Mouse (Mus musculus) embryonic facial prominence, embryonic 14.5 days (tissue): ENCODE data around the gene Lrmda. TPM values are rescaled to one million over a fixed set of nuclear protein-coding genes. Genes with fewer than 3 reads are reported as not detected.

Experiments used
- ATAC-seq: fragments of 200-750 bp; cut with Nextera tagmentation; 2 replicates; pipeline ENCODE4 v1.8.0; 2017; ENCODE audit warnings: low read depth, moderate number of reproducible peaks, moderate TSS enrichment
- DNase-seq: peaks from one replicate; pipeline ENCODE4 v3.0.0-alpha.2; 2015; ENCODE audit warnings: low spot score
- H3K27ac ChIP-seq: fragments of 300-500 bp; sonication (generic); replicated peaks from 2 replicates; pipeline ENCODE4 v1.5.1; 2014; ENCODE audit warnings: low read depth, mild to moderate bottlenecking, low read length, moderate library complexity
- H3K27me3 ChIP-seq: fragments of 300-500 bp; sonication (generic); replicated peaks from 2 replicates; pipeline ENCODE4 v1.6.1; 2014; ENCODE audit warnings: low read length; ENCODE audit not compliant: control insufficient read depth, insufficient read depth
- H3K36me3 ChIP-seq: fragments of 300-500 bp; sonication (generic); 2 replicates; pipeline ENCODE4 v1.6.1; 2014; ENCODE audit warnings: low read length, mixed read lengths; ENCODE audit not compliant: control insufficient read depth, insufficient read depth
- H3K4me1 ChIP-seq: fragments of 300-500 bp; sonication (generic); 2 replicates; pipeline ENCODE4 v1.6.1; 2014; ENCODE audit warnings: antibody characterized with exemption, low read length; ENCODE audit not compliant: control insufficient read depth, insufficient read depth
- H3K4me2 ChIP-seq: fragments of 300-500 bp; sonication (generic); 2 replicates; pipeline ENCODE4 v1.6.1; 2014; ENCODE audit warnings: low read depth, mild to moderate bottlenecking, low read length, moderate library complexity, mixed read lengths
- H3K4me3 ChIP-seq: fragments of 300-500 bp; sonication (generic); 2 replicates; pipeline ENCODE4 v1.5.1; 2014; ENCODE audit warnings: low read depth, mild to moderate bottlenecking, low read length
- H3K9ac ChIP-seq: fragments of 300-500 bp; sonication (generic); 2 replicates; pipeline ENCODE4 v1.6.1; 2014; ENCODE audit warnings: low read depth, mild to moderate bottlenecking, low read length, moderate library complexity, mixed read lengths
- H3K9me3 ChIP-seq: fragments of 300-500 bp; sonication (generic); 2 replicates; pipeline ENCODE4 v1.6.1; 2016; ENCODE audit warnings: low read length; ENCODE audit not compliant: control insufficient read depth
- WGBS: fragments of 180-500 bp; shearing (Covaris S2); extraction: QIAGEN DNeasy Blood & Tissue Kit; methylation state at CpG from one replicate; pipeline ENCODE4 v1.1.7; 2014; 5-methylcytosine and 5-hydroxymethylcytosine counted together
- polyA plus RNA-seq: library from polyadenylated mRNA; unstranded; fragments of >200 nt; fragmentation: Nextera tagmentation; extraction: Ambion mirVana; gene quantifications from 2 replicates; pipeline ENCODE4 v1.2.1, GENCODE M21; 2014

Lrmda gene
- polyA plus RNA-seq, 1 experiment from 2014 or later: 0.24 TPM

DNA sequence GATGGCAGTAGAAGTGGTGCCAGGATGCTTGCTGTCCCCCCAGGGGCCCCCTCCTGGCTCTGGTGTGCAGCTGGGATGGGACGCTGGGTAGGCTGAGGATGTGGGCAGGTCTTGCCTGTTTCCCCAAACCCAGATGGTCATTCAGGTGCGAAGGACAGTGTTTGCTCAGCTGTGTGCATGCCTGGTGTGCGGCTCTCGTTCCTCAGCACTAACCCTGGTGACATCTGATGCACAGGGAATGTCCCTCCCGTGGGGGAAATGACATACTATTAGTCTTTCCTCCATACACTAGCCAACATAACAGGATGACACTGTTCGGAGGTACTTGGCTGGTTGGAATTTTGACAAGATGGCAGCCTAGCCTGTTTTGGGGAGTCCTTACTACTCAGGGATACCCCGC, 69.8 kb downstream of the Lrmda start:
- Histone ChIP-seq H3K4me2 (no peak overlapping the region), H3K27ac (no peak overlapping the region), H3K9me3 (0 out of 2 replicates have a peak, but pooled peaks cover 9% of the 10 kb centered on the region), H3K9ac (no peak overlapping the region), H3K4me1 (peaks cover 28% of the 10 kb centered on the region), H3K27me3 (no peaks in the 10 kb centered on the region), H3K36me3 (no peaks in the 10 kb centered on the region), H3K4me3 (no peak overlapping the region)
- ATAC-seq (no peak), DNase-seq (no peak)
- 74% methylated on average over 7 of the region's 7 CpGs for WGBS

DNA sequence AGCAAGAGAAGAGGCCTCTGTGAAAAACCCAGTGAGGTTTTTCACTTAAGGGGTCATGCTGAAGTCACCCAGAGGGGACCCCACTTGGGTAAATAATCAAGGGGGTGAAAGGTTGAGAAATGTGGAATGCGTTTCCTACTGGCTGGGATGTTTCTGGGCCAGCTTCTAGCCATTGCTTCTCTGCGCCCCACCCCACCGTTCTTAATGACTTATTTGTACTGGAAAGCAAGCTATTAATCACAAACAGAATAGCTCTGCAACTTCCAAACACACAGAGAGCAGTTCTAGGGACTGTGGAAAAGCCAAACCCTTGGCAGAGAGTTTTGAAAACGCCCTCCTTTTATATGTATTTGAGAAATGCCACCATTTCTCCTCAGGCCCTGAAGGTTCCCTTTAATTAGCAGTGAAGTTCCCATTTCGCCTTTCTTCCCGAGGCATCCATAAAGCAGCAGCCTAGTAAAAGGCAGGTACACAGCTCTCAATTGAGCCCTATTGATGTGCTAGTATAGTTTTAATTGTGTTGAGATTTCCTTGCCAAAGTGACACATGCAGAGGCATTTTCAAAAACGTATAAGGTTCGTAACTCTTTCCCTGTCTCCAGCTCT, 70.5 kb downstream of the Lrmda start:
- H3K36me3 ChIP-seq: no peaks in the 10 kb centered on the region
- 42% methylated on average over 8 of the region's 8 CpGs for WGBS
- DNase-seq: peak; percentile 13
- 0 out of 2 replicates have a peak, but pooled peaks cover 9% of the 10 kb centered on the region for H3K9me3 ChIP-seq
- H3K4me1 ChIP-seq: peaks cover 28% of the 10 kb centered on the region
- no peak overlapping the region for H3K4me3 ChIP-seq
- H3K4me2 ChIP-seq: no peak overlapping the region
- no peak overlapping the region for H3K9ac ChIP-seq
- ATAC-seq: no peak
- H3K27ac ChIP-seq: peak overlapping the region; percentile 16; the same call in 1 of the 2 replicates
- H3K27me3 ChIP-seq: no peaks in the 10 kb centered on the region

DNA sequence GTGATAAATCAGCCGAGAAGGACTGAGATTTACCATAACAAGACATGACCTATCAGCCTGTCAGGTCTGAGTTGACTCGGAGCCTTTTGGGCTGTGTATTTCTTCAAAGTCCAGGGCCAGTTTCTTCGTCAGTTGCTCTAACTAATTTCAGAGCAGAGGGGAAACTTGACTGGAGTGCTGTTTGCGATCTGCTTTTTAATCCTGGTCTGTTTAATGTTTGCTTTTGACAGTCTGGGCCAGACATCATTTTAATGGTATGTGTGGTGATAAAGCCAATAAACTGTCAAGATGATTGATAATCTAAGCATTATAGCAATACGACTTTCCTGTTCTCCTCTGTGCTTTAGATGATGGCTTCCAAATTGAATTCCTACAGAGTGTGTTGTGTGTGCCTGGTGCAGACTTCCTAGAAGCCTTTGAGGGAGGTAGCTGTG, 71.3 kb downstream of the Lrmda start:
- H3K27ac ChIP-seq: no peak overlapping the region; the same call in 1 of the 2 replicates
- no peaks in the 10 kb centered on the region for H3K36me3 ChIP-seq
- H3K9me3 ChIP-seq: 0 out of 2 replicates have a peak, but pooled peaks cover 9% of the 10 kb centered on the region
- DNase-seq (peak; percentile 48), ATAC-seq (peak; percentile 69; the same call in 1 of the 2 replicates)
- H3K9ac ChIP-seq: no peak overlapping the region
- 38% methylated on average over 5 of the region's 5 CpGs for whole genome bisulfite sequencing
- H3K4me2 ChIP-seq: no peak overlapping the region
- no peaks in the 10 kb centered on the region for H3K27me3 ChIP-seq
- peaks cover 28% of the 10 kb centered on the region for H3K4me1 ChIP-seq
- H3K4me3 ChIP-seq: no peak overlapping the region

DNA sequence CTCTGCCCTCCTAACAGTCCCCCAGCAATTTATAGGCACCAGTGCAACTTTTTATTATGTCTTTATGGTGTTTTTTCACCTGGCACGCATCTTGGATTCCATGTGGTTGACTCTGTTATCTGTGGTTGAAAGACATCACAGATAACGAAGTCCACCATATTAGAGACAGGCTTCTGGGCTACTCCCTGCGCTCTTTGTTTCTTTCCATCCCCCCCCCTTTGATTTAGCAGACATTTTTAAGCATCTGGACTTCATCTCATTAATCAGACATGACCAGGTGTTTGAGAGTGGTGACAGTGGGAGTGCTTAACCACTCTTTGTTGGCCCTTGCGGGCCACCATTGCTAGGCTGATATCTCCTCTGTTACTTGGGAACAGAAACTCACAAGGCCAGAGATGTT, 71.8 kb downstream of the Lrmda start:
- no peaks in the 10 kb centered on the region for H3K36me3 ChIP-seq
- no peak overlapping the region for H3K4me2 ChIP-seq
- H3K4me3 ChIP-seq: no peak overlapping the region
- no peaks in the 10 kb centered on the region for H3K27me3 ChIP-seq
- no peak overlapping the region for H3K9ac ChIP-seq
- H3K9me3 ChIP-seq: 0 out of 2 replicates have a peak, but pooled peaks cover 9% of the 10 kb centered on the region
- peaks cover 28% of the 10 kb centered on the region for H3K4me1 ChIP-seq
- ATAC-seq (no peak), DNase-seq (peak; percentile 17)
- no peak overlapping the region for H3K27ac ChIP-seq
- 66% methylated on average over 4 of the region's 4 CpGs for WGBS

DNA sequence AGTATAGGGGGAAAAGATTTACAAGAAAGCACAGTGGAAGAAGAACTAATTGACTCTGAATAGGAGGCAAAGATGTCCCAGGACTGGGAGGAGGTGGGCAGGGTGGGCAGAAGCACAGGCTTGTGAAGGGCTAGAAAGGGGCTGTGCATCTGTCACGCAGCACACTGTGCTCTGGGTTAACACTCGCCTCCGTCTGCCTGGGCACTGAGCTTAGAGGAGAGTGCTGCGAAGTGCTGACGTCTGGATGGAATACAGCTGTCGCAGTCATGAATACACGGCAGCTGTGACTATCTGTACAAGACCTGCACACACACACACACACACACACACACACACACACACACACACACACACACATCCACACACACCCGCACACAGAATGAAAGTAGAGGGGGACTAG, 73.6 kb downstream of the Lrmda start:
- Histone ChIP-seq H3K4me3 (no peak overlapping the region), H3K36me3 (no peaks in the 10 kb centered on the region), H3K27me3 (no peaks in the 10 kb centered on the region), H3K9ac (no peak overlapping the region), H3K4me1 (peaks cover 28% of the 10 kb centered on the region), H3K9me3 (0 out of 2 replicates have a peak, but pooled peaks cover 6% of the 10 kb centered on the region), H3K4me2 (no peak overlapping the region), H3K27ac (no peak overlapping the region)
- WGBS: 37% methylated on average over 8 of the region's 8 CpGs
- DNase-seq: peak; percentile 79
- ATAC-seq: peak; percentile 82

DNA sequence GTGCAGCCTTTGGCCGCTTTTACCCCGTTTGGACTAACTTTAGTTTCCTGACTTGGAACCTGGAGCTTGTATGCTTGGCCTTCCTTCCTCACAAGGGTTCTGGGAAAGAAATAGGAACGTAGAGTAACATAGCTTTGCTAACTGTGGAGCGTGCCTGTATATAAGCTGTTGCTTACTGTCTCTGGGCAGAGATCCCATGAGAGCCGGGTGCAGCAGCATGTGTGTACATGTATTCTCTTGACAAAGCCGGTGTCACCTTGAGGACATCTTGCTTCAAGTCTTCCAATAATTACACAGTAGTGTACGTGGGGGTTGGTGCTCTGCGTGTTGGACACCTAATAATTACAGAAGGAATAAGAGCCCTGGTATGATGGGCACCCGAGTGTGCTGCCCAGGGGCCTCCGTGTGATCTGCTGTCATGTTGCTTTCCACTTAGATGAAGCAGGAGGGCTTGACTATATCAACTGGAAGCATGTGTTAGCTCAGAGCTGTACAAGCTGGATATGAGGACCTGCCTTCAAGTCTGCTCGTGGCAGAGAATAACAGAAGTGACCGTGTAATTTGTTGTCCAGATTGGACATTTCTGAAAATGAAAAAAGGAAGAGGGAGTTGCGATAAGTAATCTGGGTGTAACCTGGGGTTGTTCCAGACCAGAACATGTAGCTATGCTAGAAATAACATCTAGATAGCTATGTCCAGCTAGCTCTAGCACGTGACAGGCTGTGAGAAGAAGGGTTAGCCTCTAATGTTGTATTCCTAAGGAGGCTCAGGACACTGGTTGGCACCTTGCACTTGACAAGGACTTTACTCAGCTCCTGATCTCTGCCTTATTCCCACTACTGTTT, 82.7 kb downstream of the Lrmda start:
- DNase-seq (peak; percentile 39), ATAC-seq (no peak)
- Histone ChIP-seq H3K9ac (no peak overlapping the region), H3K4me2 (no peak overlapping the region), H3K36me3 (no peaks in the 10 kb centered on the region), H3K4me1 (no peaks in the 10 kb centered on the region), H3K27me3 (no peaks in the 10 kb centered on the region), H3K9me3 (no peaks in the 10 kb centered on the region), H3K27ac (no peak overlapping the region), H3K4me3 (no peak overlapping the region)
- 74% methylated on average over 14 of the region's 14 CpGs for WGBS

DNA sequence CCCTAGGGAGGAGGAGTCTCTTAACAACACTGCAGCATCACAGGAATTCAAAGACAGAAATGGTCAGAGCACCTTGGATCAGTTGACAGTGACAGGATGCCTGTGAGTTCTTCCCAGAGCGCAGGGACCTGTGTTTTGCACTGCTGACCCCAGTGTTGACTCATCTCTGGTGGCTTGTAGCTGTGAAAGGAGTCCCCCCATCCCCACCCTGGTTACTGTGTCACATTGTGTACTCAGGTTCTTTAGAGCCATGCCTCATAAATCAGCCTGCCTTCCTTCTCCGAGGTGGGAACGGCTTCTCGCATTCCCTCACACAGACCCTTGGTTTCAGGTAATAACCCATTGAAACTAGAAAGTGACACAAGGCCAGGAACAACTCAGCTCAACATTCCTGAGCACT, 86.3 kb downstream of the Lrmda start:
- Histone ChIP-seq H3K36me3 (no peaks in the 10 kb centered on the region), H3K4me3 (no peak overlapping the region), H3K4me1 (no peaks in the 10 kb centered on the region), H3K27ac (no peak overlapping the region), H3K27me3 (no peaks in the 10 kb centered on the region), H3K9me3 (no peaks in the 10 kb centered on the region), H3K9ac (no peak overlapping the region), H3K4me2 (no peak overlapping the region)
- no peak for ATAC-seq
- WGBS: 70% methylated on average over 4 of the region's 4 CpGs
- DNase-seq: no peak

DNA sequence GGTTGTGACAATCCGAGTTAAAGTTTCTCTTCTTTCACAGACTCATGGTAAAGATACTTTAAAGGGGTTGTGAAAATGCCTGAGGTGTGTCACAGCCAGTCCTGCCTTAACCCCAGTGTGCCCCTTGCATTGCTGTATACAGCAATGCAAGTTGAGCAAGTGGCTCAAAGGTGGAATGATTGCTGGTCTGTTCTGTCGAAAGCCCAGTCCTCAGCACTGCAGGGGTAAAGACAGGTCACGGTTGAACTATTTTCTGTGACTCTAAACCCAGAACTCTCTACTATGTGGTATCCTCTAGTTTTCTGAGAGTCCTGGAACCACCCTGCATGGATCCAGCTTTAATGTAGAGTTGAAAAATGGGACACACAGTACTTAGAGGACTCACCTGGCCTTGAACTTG, 87.3 kb downstream of the Lrmda start:
- no peak overlapping the region for H3K27ac ChIP-seq
- no peak for ATAC-seq
- H3K4me3 ChIP-seq: no peak overlapping the region
- no peak for DNase-seq
- no peaks in the 10 kb centered on the region for H3K4me1 ChIP-seq
- no peak overlapping the region for H3K9ac ChIP-seq
- H3K9me3 ChIP-seq: no peaks in the 10 kb centered on the region
- 86% methylated on average over 3 of the region's 3 CpGs for WGBS
- H3K27me3 ChIP-seq: no peaks in the 10 kb centered on the region
- no peak overlapping the region for H3K4me2 ChIP-seq
- no peaks in the 10 kb centered on the region for H3K36me3 ChIP-seq
